Mouse (Mus musculus) stomach, embryonic 14.5 days (tissue): ENCODE measurements around the gene Rnaseh2c. TPM values are rescaled to one million over a fixed set of nuclear protein-coding genes. Genes with fewer than 3 reads are reported as not detected.

Experiments used
- ATAC-seq: fragments of 200-750 bp; cut with Nextera tagmentation; 2 replicates; pipeline ENCODE4 v1.8.0; 2017; ENCODE audit warnings: low read depth, moderate TSS enrichment; ENCODE audit not compliant: insufficient number of reproducible peaks, insufficient read depth, low FRiP score
- H3K27ac ChIP-seq: fragments of 300-500 bp; sonication (generic); 2 replicates; pipeline ENCODE4 v1.5.1; 2014; ENCODE audit warnings: mild to moderate bottlenecking, low read length, moderate library complexity, mixed read lengths
- H3K27me3 ChIP-seq: fragments of 300-500 bp; sonication (generic); 2 replicates; pipeline ENCODE4 v1.6.1; 2014; ENCODE audit warnings: low read length, control low read depth, mixed read lengths; ENCODE audit not compliant: control insufficient read depth, insufficient read depth
- H3K36me3 ChIP-seq: fragments of 300-500 bp; sonication (generic); 2 replicates; pipeline ENCODE4 v1.6.1; 2014; ENCODE audit warnings: mild to moderate bottlenecking, control low read depth, low read length, moderate library complexity, mixed read lengths; ENCODE audit not compliant: control insufficient read depth, insufficient read depth
- H3K4me1 ChIP-seq: fragments of 300-500 bp; sonication (generic); 2 replicates; pipeline ENCODE4 v1.6.1; 2014; ENCODE audit warnings: low read length, control low read depth, mixed read lengths; ENCODE audit not compliant: control insufficient read depth, insufficient read depth
- H3K4me2 ChIP-seq: fragments of 300-500 bp; sonication (generic); replicated peaks from 2 replicates; pipeline ENCODE4 v1.6.1; 2014; ENCODE audit warnings: low read depth, low read length, control low read depth
- H3K4me3 ChIP-seq: fragments of 300-500 bp; sonication (generic); 2 replicates; pipeline ENCODE4 v1.5.1; 2014; ENCODE audit warnings: low read depth, low read length, control low read depth
- H3K9ac ChIP-seq: fragments of 300-500 bp; sonication (generic); replicated peaks from 2 replicates; pipeline ENCODE4 v1.6.1; 2014; ENCODE audit warnings: low read depth, mild to moderate bottlenecking, control low read depth, low read length, moderate library complexity, mixed read lengths
- H3K9me3 ChIP-seq: fragments of 300-500 bp; sonication (generic); 2 replicates; pipeline ENCODE4 v1.6.1; 2016; ENCODE audit warnings: low read depth, low read length, control low read depth; ENCODE audit not compliant: control insufficient read depth
- WGBS: fragments of 180-500 bp; shearing (Covaris S2); extraction: QIAGEN DNeasy Blood & Tissue Kit; methylation state at CpG from one replicate; pipeline ENCODE4 v1.1.7; 2014; 5-methylcytosine and 5-hydroxymethylcytosine counted together
- polyA plus RNA-seq: library from polyadenylated mRNA; unstranded; fragments of >200 nt; fragmentation: Nextera tagmentation; extraction: Ambion mirVana; gene quantifications from 2 replicates; pipeline ENCODE4 v1.2.1, GENCODE M21; 2014

The Rnaseh2c gene
- polyA plus RNA-seq, 1 experiment from 2014 or later = 119 TPM

GRCm38 (mm10) chr19:5569521-5569920 is 32.2 kb upstream of the Rnaseh2c start:
- 93% methylated on average over 10 of the region's 10 CpGs for WGBS
- Histone ChIP-seq H3K9ac (no peak overlapping the region), H3K36me3 (no peaks in the 10 kb centered on the region; the same call in 1 of the 2 replicates), H3K9me3 (no peaks in the 10 kb centered on the region), H3K4me2 (no peak overlapping the region), H3K27ac (no peak overlapping the region), H3K4me1 (0 out of 2 replicates have a peak, but pooled peaks cover 12% of the 10 kb centered on the region), H3K27me3 (no peaks in the 10 kb centered on the region), H3K4me3 (no peak overlapping the region)
- ATAC-seq = no peak

DNA sequence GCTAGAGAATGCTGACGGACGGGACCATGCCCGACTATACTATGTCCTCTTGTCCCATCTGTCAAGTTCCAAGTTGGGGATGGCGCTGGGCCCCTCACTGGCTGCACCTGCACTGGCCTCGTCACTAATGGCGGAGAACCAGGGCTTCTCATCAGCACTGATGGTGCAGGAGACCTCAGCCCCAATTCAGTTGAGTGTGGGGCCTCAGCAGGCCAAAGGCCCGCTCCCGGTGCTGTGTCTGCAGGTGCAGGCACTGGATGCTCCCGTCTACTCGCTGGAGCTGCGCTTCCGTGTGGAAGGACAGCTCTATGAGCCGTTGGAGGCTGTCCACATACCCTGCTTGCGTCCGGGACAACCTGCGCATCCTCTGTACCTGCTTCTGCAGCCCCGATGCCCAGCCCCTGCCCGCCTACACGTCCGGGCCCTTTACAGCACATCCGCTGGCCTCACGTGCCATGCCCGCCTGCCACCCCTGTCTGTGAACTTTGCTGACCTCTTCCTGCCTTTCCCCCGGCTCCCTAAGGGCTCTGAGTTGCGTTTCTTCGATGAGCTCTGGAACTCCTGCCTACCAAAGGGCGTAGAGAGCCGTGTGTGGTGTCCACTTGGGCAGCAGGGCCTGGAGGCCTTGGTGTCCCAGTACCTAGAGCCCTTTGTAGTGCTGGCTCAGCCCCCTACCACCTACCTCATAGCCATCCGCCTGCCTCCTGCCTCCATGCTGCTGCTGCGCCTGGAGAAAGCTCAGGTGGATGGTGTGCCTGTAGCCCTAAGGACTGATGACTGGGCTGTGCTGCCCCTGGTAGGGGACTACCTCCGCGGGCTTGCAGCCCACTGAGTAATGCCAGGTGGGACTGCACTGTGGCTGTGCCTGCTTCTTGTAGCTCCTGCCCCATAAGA is 31.1 kb upstream of the Rnaseh2c start:
- ATAC-seq = no peak
- H3K4me2 ChIP-seq = no peak overlapping the region
- H3K9ac ChIP-seq = 0 out of 2 replicates have a peak overlapping the region, but pooled peaks have one; percentile 2
- WGBS = 88% methylated on average over 32 of the region's 32 CpGs
- 0 out of 2 replicates have a peak, but pooled peaks cover 12% of the 10 kb centered on the region for H3K4me1 ChIP-seq
- H3K4me3 ChIP-seq = no peak overlapping the region
- no peaks in the 10 kb centered on the region for H3K27me3 ChIP-seq
- H3K36me3 ChIP-seq = no peaks in the 10 kb centered on the region; the same call in 1 of the 2 replicates
- H3K27ac ChIP-seq = no peak overlapping the region
- H3K9me3 ChIP-seq = no peaks in the 10 kb centered on the region

DNA sequence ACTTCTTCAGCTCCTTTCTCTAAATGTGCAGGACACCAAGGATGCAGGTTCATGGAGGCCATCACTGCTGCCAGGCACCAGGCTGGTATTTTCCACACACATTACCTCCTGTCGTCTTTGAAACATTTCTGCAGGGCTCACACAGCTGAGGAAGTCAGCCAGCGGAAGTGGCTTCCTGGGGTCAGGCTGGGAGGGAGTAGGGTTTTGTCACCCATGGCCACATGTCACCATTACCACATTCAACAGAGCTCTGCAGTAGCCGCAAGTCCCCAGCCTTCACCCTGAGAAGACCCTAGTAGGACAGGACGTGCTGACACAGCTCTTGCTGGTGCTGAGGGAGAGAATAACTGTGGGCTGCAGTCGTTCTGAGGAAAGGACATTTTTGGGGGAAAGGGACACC is 29.8 kb upstream of the Rnaseh2c start:
- Histone ChIP-seq H3K4me3 (no peak overlapping the region), H3K27me3 (no peaks in the 10 kb centered on the region), H3K4me1 (0 out of 2 replicates have a peak, but pooled peaks cover 8% of the 10 kb centered on the region), H3K4me2 (no peak overlapping the region), H3K36me3 (no peaks in the 10 kb centered on the region; the same call in 1 of the 2 replicates), H3K9ac (no peak overlapping the region), H3K9me3 (no peaks in the 10 kb centered on the region), H3K27ac (no peak overlapping the region)
- WGBS = 69% methylated on average over 5 of the region's 5 CpGs
- ATAC-seq = no peak

DNA sequence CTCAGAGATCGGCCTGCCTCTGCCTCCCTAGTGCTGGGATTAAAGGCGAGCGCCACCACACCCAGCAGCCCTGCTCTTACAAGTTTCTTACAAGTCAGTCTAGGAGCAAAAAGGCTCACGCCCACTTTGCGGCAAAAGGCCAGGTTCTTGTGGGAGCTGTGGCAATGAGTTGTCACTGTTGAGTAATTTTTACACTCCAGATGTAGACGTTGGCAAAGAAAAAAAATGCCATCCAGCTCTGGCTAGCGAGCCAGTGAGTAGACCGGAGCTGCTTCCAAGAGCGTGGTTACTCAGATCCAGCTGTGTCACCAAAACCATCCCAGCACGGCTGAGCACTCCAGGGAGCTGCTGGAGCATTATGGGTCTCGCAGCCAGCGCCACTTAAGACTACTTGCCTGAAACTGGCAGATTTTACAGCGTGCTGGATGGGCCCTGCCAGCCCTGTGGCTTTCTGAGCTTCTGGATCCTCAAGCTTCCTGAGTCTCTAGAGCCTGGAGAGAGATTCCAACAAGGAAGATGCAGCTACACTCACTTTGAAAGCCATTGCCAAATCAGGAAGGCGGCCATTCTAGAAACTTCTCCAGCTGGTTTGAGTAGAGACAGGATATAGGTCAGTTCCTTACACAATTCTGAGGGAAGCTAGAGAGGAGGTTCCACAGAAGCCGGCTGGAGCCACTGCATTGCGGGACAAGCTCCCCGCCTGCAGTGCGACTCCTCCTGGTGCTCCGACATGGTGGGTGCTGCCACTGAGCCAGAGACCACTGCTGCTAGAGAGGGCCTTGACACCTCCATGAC is 29.1 kb upstream of the Rnaseh2c start:
- H3K36me3 ChIP-seq = no peaks in the 10 kb centered on the region; the same call in 1 of the 2 replicates
- H3K4me1 ChIP-seq = 0 out of 2 replicates have a peak, but pooled peaks cover 5% of the 10 kb centered on the region
- no peak overlapping the region for H3K4me2 ChIP-seq
- no peaks in the 10 kb centered on the region for H3K9me3 ChIP-seq
- H3K27me3 ChIP-seq = no peaks in the 10 kb centered on the region
- 82% methylated on average over 19 of the region's 19 CpGs for WGBS
- no peak overlapping the region for H3K27ac ChIP-seq
- no peak overlapping the region for H3K4me3 ChIP-seq
- H3K9ac ChIP-seq = no peak overlapping the region
- ATAC-seq = no peak

GRCm38 (mm10) chr19:5575336-5575735 is 26.3 kb upstream of the Rnaseh2c start:
- WGBS = 87% methylated on average over 1 of the region's 1 CpGs
- no peak overlapping the region for H3K4me2 ChIP-seq
- H3K27me3 ChIP-seq = no peaks in the 10 kb centered on the region
- no peaks in the 10 kb centered on the region for H3K9me3 ChIP-seq
- no peak for ATAC-seq
- H3K27ac ChIP-seq = no peak overlapping the region
- no peaks in the 10 kb centered on the region for H3K36me3 ChIP-seq
- H3K4me3 ChIP-seq = no peak overlapping the region
- no peak overlapping the region for H3K9ac ChIP-seq
- no peaks in the 10 kb centered on the region for H3K4me1 ChIP-seq

- ATAC-seq = no peak
- 72% methylated on average over 4 of the region's 4 CpGs for WGBS
- H3K4me3 ChIP-seq = no peak overlapping the region
These were observed 21.7 kb upstream of the Rnaseh2c start for GRCm38 (mm10) chr19:5579971-5580370.

DNA sequence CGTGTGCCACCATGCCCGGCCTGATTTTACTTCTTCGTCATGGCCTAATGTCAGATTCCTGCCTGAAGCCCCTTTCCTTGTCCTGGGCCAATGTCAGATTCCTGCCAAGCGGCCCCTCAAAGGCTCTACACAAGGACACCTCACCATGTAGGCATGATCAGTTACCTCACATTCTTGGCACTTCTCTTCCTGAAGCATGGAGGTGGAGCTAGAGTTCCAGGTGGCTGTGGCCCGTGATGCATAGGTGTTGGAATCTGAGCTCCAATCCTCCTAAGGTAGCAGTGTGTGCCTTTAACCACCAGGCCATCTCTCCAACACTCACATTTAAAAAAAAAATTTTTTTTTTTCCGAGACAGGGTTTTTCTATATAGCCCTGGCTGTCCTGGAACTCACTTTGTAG is 20.9 kb upstream of the Rnaseh2c start:
- WGBS = 88% methylated on average over 6 of the region's 6 CpGs
- ATAC-seq = no peak

More at GRCm38 (mm10) chr19:5579971-5580370, 21.7 kb upstream of the Rnaseh2c start:
- H3K9me3 ChIP-seq = no peaks in the 10 kb centered on the region
- no peak overlapping the region for H3K4me2 ChIP-seq
- no peaks in the 10 kb centered on the region for H3K4me1 ChIP-seq
- H3K36me3 ChIP-seq = no peaks in the 10 kb centered on the region
- H3K27ac ChIP-seq = no peak overlapping the region
- H3K27me3 ChIP-seq = no peaks in the 10 kb centered on the region
- H3K9ac ChIP-seq = no peak overlapping the region

GRCm38 (mm10) chr19:5581995-5582394 is 19.7 kb upstream of the Rnaseh2c start:
- ATAC-seq = no peak

More for the DNA sequence above, 20.9 kb upstream of the Rnaseh2c start:
- Histone ChIP-seq H3K4me1 (no peaks in the 10 kb centered on the region), H3K4me2 (no peak overlapping the region), H3K9ac (no peak overlapping the region), H3K27me3 (no peaks in the 10 kb centered on the region), H3K27ac (no peak overlapping the region), H3K4me3 (no peak overlapping the region), H3K9me3 (no peaks in the 10 kb centered on the region), H3K36me3 (no peaks in the 10 kb centered on the region)

More at GRCm38 (mm10) chr19:5581995-5582394, 19.7 kb upstream of the Rnaseh2c start:
- Histone ChIP-seq H3K4me3 (no peak overlapping the region), H3K9me3 (no peaks in the 10 kb centered on the region), H3K36me3 (no peaks in the 10 kb centered on the region), H3K9ac (no peak overlapping the region), H3K27me3 (no peaks in the 10 kb centered on the region), H3K4me1 (no peaks in the 10 kb centered on the region), H3K4me2 (no peak overlapping the region), H3K27ac (no peak overlapping the region)
- 84% methylated on average over 2 of the region's 2 CpGs for WGBS
